Mouse (Mus musculus) neural tube, embryonic 12.5 days (tissue): ENCODE results near the gene Pxylp1. TPM values are rescaled to one million over a fixed set of nuclear protein-coding genes. Genes with fewer than 3 reads are reported as not detected.

Source experiments
- polyA plus RNA-seq: library from polyadenylated mRNA; unstranded; fragments of >200 nt; fragmentation: Nextera tagmentation; extraction: Ambion mirVana; gene quantifications from 2 replicates; pipeline ENCODE4 v1.2.1, GENCODE M21; 2016

Pxylp1 gene
- polyA plus RNA-seq, 1 experiment from 2014 or later, result 41.2 TPM

Other genes with a start within 250 kb of the Pxylp1 start
- 19.7 and 21.1 TPM in 2 replicates for gene Zbtb38, start 139.8 kb downstream of the Pxylp1 start, polyA plus RNA-seq
- 126 TPM in 2 replicates for gene Spsb4, start 126.2 kb upstream of the Pxylp1 start, polyA plus RNA-seq
- gene Slc25a36, start 218.5 kb upstream of the Pxylp1 start, polyA plus RNA-seq, result 76.2 and 79.4 TPM in 2 replicates